Mouse (Mus musculus) heart, embryonic 13.5 days (tissue): ENCODE measurements around the gene Slc25a39. TPM values are rescaled to one million over a fixed set of nuclear protein-coding genes. Genes with fewer than 3 reads are reported as not detected.
A peak's percentile ranks its signal among the peaks of the same experiment; 100 is the strongest.

Experiments
- ATAC-seq: fragments of 200-750 bp; cut with Nextera tagmentation; 2 replicates; pipeline ENCODE4 v1.8.0; 2017; ENCODE audit warnings: moderate TSS enrichment; ENCODE audit not compliant: insufficient number of reproducible peaks, low FRiP score, low TSS enrichment; ENCODE audit errors: extremely low read depth
- H3K27ac ChIP-seq: fragments of 300-500 bp; sonication (generic); replicated peaks from 2 replicates; pipeline ENCODE4 v1.5.1; 2015; ENCODE audit warnings: moderate library complexity, mild to moderate bottlenecking, inconsistent platforms
- H3K27me3 ChIP-seq: fragments of 300-500 bp; sonication (generic); replicated peaks from 2 replicates; pipeline ENCODE4 v1.6.1; 2015; ENCODE audit warnings: mild to moderate bottlenecking, inconsistent platforms
- H3K36me3 ChIP-seq: fragments of 300-500 bp; sonication (generic); 2 replicates; pipeline ENCODE4 v1.6.1; 2015; ENCODE audit warnings: mild to moderate bottlenecking, inconsistent platforms
- H3K4me1 ChIP-seq: fragments of 300-500 bp; sonication (generic); 2 replicates; pipeline ENCODE4 v1.6.1; 2015; ENCODE audit warnings: inconsistent platforms
- H3K4me2 ChIP-seq: fragments of 300-500 bp; sonication (generic); 2 replicates; pipeline ENCODE4 v1.6.1; 2015; ENCODE audit warnings: inconsistent platforms, mild to moderate bottlenecking, moderate library complexity
- H3K4me3 ChIP-seq: fragments of 300-500 bp; sonication (generic); 2 replicates; pipeline ENCODE4 v1.5.1; 2015; ENCODE audit warnings: moderate library complexity, mild to moderate bottlenecking, inconsistent platforms
- H3K9ac ChIP-seq: fragments of 300-500 bp; sonication (generic); 2 replicates; pipeline ENCODE4 v1.6.1; 2015; ENCODE audit warnings: inconsistent platforms, mild to moderate bottlenecking, moderate library complexity
- H3K9me3 ChIP-seq: fragments of 300-500 bp; sonication (generic); 2 replicates; pipeline ENCODE4 v1.6.1; 2016; ENCODE audit warnings: inconsistent platforms
- WGBS: fragments of 180-500 bp; shearing (Covaris S2); methylation state at CpG from one replicate; pipeline ENCODE4 v1.1.7; 2015; ENCODE audit warnings: mixed read lengths; 5-methylcytosine and 5-hydroxymethylcytosine counted together
- polyA plus RNA-seq: library from polyadenylated mRNA; unstranded; fragments of >200 nt; fragmentation: Nextera tagmentation; extraction: Ambion mirVana; gene quantifications from 2 replicates; pipeline ENCODE4 v1.2.1, GENCODE M21; 2015

The Slc25a39 gene
- polyA plus RNA-seq, result 287 and 294 TPM in 2 replicates

DNA sequence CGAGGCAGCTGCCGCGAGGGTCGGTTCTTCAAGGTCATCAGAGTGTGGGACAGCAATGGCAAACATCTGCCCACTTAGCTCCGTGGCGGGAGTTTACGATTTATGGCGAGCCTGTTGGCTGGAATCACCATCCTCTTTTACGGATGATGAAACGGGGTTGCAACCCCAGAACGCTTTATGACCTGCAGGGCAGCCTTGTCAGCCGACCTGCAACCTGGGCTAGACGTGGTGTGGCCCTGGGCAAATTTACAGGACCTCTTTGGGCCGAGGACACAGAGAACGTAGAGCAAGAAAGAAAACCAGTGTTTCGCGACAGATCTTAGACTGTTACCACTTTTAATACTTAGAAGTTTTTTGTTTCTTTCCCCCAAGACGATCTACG lies at the start of gene Slc25a39:
Gene Slc25a39 (minus strand): TSS at position 113 of the 382 bp plus-strand sequence.
- H3K9me3 ChIP-seq, result no peaks in the 10 kb centered on the region
- peak within 1 kb of the TSS; percentile 96 for H3K9ac ChIP-seq
- no peak for ATAC-seq
- H3K4me2 ChIP-seq, result peak within 1 kb of the TSS; percentile 83
- H3K4me1 ChIP-seq, result peaks cover 38% of the 10 kb centered on the region
- H3K27me3 ChIP-seq, result peaks cover 7% of the 10 kb centered on the region
- peak within 1 kb of the TSS; percentile 97 for H3K27ac ChIP-seq
- H3K4me3 ChIP-seq, result peak within 1 kb of the TSS; percentile 93
- under 1% methylated on average over 19 of the region's 19 CpGs for WGBS
- H3K36me3 ChIP-seq, result peaks cover 23% of the 10 kb centered on the region

DNA sequence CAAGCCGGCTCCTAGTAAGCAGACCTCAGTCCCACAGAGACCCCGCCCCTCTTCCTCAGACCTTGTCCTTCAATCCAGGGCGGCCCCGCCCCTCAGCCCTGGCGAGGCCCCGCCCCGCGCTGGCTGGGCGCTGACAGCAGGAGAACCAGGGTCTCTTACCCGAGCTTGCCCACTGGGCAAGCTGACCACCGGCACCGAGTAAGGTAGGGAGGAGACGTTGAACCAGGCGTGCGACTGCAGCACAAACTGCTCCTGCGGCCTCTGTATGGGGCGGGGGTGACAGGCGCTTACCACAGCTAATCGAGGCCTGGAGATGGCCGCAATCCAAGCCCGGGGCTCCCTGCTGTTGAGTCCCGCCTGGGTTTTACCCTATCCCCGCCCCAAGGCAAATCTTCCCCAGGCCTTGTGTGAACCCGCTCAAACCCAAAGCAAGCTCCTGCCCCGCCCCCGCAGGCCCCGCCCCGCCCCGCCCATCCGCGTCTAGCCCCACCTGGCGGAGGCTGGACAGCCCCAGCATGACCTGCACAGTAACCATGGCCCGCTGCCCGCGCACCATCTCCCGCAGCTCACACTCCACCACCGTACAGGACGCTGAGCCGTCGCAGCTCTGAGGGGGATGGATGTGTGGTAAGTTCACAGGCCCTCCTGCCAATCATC lies 48.1 kb upstream of the Slc25a39 start:
- Histone ChIP-seq H3K4me1 (peaks cover 26% of the 10 kb centered on the region), H3K9ac (peak overlapping the region; percentile 76), H3K27me3 (peaks cover 41% of the 10 kb centered on the region), H3K4me2 (peak overlapping the region; percentile 81), H3K36me3 (no peaks in the 10 kb centered on the region), H3K9me3 (no peaks in the 10 kb centered on the region), H3K27ac (peak overlapping the region; percentile 71), H3K4me3 (peak overlapping the region; percentile 59)
- ATAC-seq, result peak; percentile 81
- under 1% methylated on average over 40 of the region's 40 CpGs for WGBS

DNA sequence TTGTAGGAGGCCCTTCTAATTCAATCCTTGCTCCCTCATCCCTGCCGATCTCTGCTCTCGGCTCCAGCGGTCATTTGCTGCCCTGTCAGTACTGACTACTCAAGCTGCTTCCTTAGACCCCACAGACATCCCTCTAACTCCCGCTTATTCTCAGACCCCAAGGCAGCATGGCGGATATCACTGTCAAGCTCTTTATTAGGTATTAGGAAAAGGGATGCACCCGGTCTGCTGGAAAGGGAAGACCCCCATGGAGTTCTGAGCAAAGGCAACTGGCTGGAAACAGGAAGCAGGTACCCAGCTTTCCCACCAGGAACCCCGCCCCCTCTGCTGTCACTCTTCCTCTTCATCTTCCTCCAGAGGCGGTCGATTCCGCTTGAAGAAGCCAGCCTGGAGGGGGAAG lies 45.4 kb upstream of the Slc25a39 start:
- Histone ChIP-seq H3K4me3 (no peak overlapping the region), H3K9me3 (no peaks in the 10 kb centered on the region), H3K36me3 (no peaks in the 10 kb centered on the region), H3K9ac (no peak overlapping the region), H3K4me2 (no peak overlapping the region), H3K4me1 (peaks cover 37% of the 10 kb centered on the region), H3K27me3 (peaks cover 47% of the 10 kb centered on the region), H3K27ac (no peak overlapping the region)
- no peak for ATAC-seq
- WGBS, result 24% methylated on average over 10 of the region's 10 CpGs

DNA sequence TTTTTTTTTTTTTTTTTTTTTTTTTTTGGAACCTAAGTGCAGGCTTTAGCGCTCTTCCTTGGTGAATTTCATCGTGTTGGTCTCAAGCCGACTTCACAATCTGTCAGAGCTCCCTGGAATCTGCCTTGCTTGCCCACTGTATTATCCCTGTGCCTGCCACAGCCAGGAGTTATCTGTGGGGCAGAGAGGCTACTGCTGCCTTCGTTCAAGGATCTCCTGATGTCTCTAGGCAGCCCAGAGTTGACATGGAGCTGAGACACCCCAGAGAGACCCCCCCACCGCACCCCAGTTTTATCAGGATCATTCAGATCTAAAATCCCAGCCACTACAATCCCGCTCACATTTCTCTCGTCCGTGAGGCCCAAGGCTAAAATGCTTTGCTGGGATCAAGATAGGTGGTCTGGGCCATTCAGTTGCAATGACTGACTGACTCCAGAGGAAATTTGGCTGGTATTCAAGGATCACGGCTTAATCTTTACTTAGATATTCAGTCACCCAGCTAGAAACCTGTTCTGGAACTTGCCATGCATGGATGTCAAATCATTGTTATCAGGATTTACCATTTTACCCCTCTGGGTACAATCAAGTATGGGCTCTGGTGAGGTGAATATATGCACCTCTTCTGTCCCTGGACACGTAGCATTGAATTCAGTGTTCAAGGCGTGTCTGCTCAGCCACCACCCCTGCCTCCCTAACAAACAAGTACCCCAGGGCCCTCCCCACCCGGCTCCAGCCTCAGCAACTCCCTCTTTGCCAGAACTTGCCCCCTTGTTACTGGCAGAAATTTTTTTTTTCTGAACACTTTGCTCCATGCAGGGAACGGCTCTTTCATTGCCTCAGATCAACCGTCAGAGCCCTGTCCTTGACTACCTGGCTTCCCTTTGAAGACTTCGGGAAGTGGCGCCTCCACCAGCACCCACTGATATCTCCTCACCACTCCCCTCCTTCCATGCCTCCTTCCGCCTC lies 41.6 kb upstream of the Slc25a39 start:
- H3K9ac ChIP-seq, result no peak overlapping the region
- WGBS, result 41% methylated on average over 17 of the region's 17 CpGs
- peaks cover 30% of the 10 kb centered on the region for H3K27me3 ChIP-seq
- no peak overlapping the region for H3K27ac ChIP-seq
- no peaks in the 10 kb centered on the region for H3K9me3 ChIP-seq
- H3K4me2 ChIP-seq, result no peak overlapping the region
- no peak overlapping the region for H3K4me3 ChIP-seq
- ATAC-seq, result no peak
- peaks cover 46% of the 10 kb centered on the region for H3K4me1 ChIP-seq
- no peaks in the 10 kb centered on the region for H3K36me3 ChIP-seq

DNA sequence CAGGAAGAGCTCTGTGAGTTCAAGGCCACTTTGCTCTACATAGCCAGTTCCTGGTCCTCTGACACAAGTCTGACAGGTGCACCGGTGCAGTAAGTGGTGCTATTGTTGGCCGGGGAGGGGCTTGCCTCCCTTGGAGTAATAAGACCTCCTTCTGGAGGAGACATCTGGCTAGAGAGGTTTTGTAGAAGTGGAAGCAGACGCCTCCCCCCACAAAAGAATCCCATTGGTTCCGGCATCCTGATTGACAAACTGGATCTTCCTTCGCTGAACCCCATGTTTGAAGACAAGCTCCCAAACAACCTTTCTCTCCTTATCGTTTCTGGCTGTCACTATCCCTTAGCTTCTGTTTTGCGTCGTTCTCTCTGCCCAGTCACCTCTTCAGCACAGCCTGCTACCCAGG lies 40.6 kb upstream of the Slc25a39 start:
- peaks cover 56% of the 10 kb centered on the region for H3K4me1 ChIP-seq
- 13% methylated on average over 8 of the region's 8 CpGs for WGBS
- no peak overlapping the region for H3K4me2 ChIP-seq
- no peak overlapping the region for H3K4me3 ChIP-seq
- no peaks in the 10 kb centered on the region for H3K9me3 ChIP-seq
- no peak for ATAC-seq
- H3K36me3 ChIP-seq, result peaks cover 7% of the 10 kb centered on the region
- H3K9ac ChIP-seq, result 0 out of 2 replicates have a peak overlapping the region, but pooled peaks have one; percentile 99
- H3K27me3 ChIP-seq, result peaks cover 28% of the 10 kb centered on the region
- no peak overlapping the region for H3K27ac ChIP-seq

DNA sequence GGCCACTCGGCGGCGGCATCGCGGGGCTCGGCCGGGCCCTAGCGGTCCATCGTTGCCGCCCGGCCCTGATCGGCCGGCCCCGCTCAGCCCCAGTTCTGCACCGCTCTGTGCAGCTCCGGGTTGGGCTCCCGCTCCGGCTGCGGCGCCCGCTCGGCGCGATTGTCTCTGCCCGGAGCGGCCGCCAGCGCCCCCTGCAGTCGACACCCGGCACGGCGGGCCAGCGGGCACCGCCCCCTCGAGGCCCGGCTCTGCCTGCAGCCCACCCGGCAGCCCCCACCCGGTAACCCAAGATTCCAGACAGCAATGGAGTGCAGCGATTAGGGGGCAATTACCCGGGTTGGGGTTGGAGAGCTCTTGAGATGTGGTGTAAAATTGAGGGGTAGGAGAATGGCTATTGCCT lies 39.8 kb upstream of the Slc25a39 start, which contains the start of gene Fam171a2:
Gene Fam171a2 (minus strand): TSS at position 186 of the 400 bp plus-strand sequence.
- Histone ChIP-seq H3K4me3 (peak within 1 kb of the TSS; percentile 88), H3K27me3 (peaks cover 22% of the 10 kb centered on the region), H3K27ac (peak within 1 kb of the TSS; percentile 92), H3K4me1 (peaks cover 56% of the 10 kb centered on the region), H3K4me2 (peak within 1 kb of the TSS; percentile 76), H3K36me3 (peaks cover 14% of the 10 kb centered on the region), H3K9ac (peak within 1 kb of the TSS; percentile 99), H3K9me3 (no peaks in the 10 kb centered on the region)
- peak; percentile 63; the same call in 1 of the 2 replicates for ATAC-seq
- WGBS, result 0% methylated on average over 35 of the region's 40 CpGs

DNA sequence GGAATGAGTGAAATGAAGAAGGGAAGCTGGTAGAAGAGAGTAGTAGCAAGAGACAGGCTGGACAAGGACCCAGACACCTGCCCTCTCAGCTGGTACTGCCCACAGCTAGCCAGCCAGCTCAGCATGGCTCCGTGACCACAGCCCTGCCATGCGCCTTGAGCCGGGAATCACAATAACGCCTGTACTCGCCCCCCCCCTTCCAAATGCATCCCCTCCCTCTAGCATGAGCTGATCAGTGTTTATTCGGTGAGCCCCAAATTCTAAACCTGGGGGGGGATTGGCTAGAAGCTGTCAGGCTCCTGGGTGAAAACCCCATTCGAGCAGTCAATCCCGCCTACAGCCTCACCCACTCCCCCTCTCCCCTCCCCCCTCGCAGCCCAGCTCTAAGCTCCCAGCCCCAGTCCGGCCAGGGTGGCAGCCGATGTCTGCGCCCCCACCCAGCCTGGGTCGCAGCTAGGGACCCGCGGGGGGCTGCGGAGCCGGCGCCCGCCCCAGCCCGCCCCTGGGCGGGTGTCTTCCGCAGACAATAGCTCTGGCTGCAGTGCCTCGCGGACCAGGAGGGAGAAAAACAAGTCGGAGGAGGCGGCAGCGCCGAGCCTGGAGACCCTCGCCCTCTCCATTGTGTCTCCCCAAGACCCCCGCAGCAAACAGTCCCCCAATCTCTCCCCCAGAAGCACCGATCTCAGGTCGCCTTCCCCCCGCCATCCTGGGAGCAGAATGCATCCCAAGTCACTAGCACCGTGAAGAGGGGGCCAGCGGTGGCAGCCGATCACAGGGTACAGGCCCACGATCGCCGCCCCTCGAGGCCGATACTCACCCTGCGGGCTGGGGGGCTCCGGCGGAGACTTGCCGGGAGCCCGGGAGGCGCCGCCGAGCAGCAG lies 39.1 kb upstream of the Slc25a39 start:
- Histone ChIP-seq H3K4me2 (peak overlapping the region; percentile 76), H3K9ac (peak overlapping the region; percentile 99), H3K9me3 (no peaks in the 10 kb centered on the region), H3K27me3 (peaks cover 22% of the 10 kb centered on the region), H3K4me3 (peak overlapping the region; percentile 88), H3K36me3 (peaks cover 20% of the 10 kb centered on the region), H3K27ac (peak overlapping the region; percentile 92), H3K4me1 (peaks cover 56% of the 10 kb centered on the region)
- no peak; the same call in 1 of the 2 replicates for ATAC-seq
- 1% methylated on average over 49 of the region's 49 CpGs for WGBS

DNA sequence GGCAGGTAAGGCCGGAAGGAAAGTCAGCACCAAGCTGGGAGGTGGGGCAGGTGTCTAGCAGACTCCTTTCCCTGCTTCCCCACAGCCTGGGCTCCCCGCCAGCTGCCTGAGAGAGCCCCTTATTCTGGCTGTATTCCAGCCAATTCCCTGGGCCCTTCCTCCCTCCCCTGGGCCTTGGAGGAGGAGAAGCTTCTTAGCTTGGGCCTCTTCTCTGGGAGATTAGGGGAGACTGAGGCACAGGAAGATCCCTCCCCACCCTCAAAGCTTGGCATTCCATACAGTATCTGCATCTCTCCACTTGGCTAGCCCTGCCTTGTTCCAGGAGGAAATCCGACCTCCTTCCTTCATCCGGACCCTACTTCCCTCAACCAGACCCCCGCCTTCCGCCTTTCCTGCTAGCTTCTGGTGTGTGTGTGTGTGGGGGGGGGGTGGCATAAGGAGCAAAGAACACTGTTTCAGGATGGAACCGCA lies 38.2 kb upstream of the Slc25a39 start:
- Histone ChIP-seq H3K9ac (peak overlapping the region; percentile 99), H3K4me3 (peak overlapping the region; percentile 88), H3K36me3 (peaks cover 29% of the 10 kb centered on the region), H3K4me2 (peak overlapping the region; percentile 76), H3K9me3 (no peaks in the 10 kb centered on the region), H3K27ac (peak overlapping the region; percentile 92), H3K4me1 (peaks cover 56% of the 10 kb centered on the region), H3K27me3 (peaks cover 22% of the 10 kb centered on the region)
- ATAC-seq, result no peak
- WGBS, result 11% methylated on average over 7 of the region's 7 CpGs

DNA sequence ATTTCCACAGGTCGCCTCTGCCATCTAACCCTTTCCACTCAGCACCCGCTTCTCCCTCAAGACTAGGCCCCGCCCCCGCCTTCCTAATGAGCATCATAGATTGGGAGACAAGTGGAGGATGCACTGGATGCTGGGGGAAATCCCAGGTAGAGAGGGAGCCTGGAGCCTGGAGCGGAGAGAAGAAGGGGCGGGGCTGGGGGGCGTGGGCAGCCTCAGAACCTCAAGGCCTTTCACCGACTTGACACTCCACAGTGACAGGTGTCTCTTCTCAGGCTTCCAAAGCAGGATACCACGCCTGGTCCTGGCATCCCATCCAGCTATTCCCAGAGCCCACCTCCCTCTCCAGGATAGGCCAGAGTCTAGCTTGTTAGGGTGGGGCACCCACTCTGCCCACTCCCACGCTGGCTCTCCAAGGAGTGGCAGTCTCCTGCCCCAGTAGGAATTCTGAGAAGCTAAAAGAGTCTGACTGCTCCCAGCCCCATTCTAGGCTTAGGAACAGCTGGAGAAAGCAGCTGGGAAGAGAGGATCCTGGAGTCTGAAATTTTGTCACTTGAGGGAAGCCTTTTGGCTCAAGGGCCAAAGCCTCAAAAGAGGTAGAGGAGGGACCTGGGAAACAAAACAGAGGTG lies 37.6 kb upstream of the Slc25a39 start:
- H3K4me2 ChIP-seq, result peak overlapping the region; percentile 76
- H3K27me3 ChIP-seq, result peaks cover 22% of the 10 kb centered on the region
- no peaks in the 10 kb centered on the region for H3K9me3 ChIP-seq
- no peak for ATAC-seq
- peak overlapping the region; percentile 99 for H3K9ac ChIP-seq
- peak overlapping the region; percentile 92 for H3K27ac ChIP-seq
- H3K4me1 ChIP-seq, result peaks cover 56% of the 10 kb centered on the region
- peak overlapping the region; percentile 88 for H3K4me3 ChIP-seq
- peaks cover 35% of the 10 kb centered on the region for H3K36me3 ChIP-seq
- WGBS, result 16% methylated on average over 10 of the region's 10 CpGs

DNA sequence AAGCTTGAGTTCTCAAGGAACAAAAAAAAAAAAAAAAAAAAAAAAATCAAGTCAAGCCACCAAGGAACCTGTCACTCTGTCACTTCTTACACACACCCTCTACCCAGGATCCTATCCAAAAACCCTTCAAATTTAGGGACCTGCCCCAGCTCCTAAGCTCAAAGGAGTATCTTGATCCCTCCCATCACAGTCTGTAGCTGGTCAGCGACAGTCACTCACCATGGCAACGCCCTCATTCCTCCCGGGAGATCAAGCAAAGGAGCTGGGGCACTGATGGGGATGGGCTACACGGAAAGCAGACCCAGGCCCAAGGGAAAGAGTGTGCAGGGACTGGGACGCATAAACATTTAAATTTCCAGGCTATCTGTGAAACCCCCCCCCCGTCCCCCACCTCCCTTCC lies 37.0 kb upstream of the Slc25a39 start:
- Histone ChIP-seq H3K36me3 (peaks cover 41% of the 10 kb centered on the region), H3K4me1 (peaks cover 56% of the 10 kb centered on the region), H3K4me2 (peak overlapping the region; percentile 76), H3K4me3 (0 out of 2 replicates have a peak overlapping the region, but pooled peaks have one; percentile 88), H3K27ac (peak overlapping the region; percentile 92; the same call in 1 of the 2 replicates), H3K9me3 (no peaks in the 10 kb centered on the region), H3K9ac (peak overlapping the region; percentile 99; the same call in 1 of the 2 replicates), H3K27me3 (peaks cover 19% of the 10 kb centered on the region)
- no peak for ATAC-seq
- WGBS, result 16% methylated on average over 6 of the region's 6 CpGs
